Mouse (Mus musculus): ENCODE results near the gene Sult2b1. TPM values are rescaled to one million over a fixed set of nuclear protein-coding genes. Genes with fewer than 3 reads are reported as not detected.

The Sult2b1 gene
- polyA plus RNA-seq, 1 experiment from 2014 or later: 7.9 TPM

DNA sequence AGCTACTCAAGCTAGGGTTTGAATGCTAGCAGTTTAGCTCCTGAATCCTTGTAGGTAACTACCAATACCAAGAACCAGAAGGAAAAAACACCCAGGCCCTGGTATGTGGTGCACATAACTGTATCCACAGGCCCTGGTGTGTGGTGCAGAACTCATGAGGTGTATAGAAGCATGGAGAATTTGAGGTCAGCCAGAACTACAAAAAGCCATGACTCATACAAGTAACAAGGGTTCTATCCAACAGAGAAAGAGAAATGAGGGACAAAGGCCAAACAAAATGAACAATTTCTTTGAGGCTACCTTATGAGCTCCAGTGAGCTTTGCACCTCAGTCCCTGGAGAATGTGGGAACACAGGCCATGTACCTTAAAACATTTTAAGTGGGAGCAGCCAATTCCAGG lies 36.4 kb upstream of the Sult2b1 start:
- Histone ChIP-seq H3K27me3 (ENCODE audit: control insufficient read depth, insufficient read depth, low read depth, low read length) (no peaks in the 10 kb centered on the region), H3K4me2 (ENCODE audit: low read depth, low read length) (no peak overlapping the region), H3K27ac (ENCODE audit: low read length) (no peak overlapping the region), H3K36me3 (ENCODE audit: control insufficient read depth, insufficient read depth, low read length) (peaks cover 9% of the 10 kb centered on the region), H3K4me1 (replicated peaks; ENCODE audit: control insufficient read depth, insufficient read depth, low read length) (no peaks in the 10 kb centered on the region), H3K9me3 (ENCODE audit: control insufficient read depth, low read length) (no peaks in the 10 kb centered on the region), H3K4me3 (ENCODE audit: low read length) (no peak overlapping the region), H3K9ac (ENCODE audit: low read length) (no peak overlapping the region)
- ATAC-seq (ENCODE audit: low read depth): no peak

DNA sequence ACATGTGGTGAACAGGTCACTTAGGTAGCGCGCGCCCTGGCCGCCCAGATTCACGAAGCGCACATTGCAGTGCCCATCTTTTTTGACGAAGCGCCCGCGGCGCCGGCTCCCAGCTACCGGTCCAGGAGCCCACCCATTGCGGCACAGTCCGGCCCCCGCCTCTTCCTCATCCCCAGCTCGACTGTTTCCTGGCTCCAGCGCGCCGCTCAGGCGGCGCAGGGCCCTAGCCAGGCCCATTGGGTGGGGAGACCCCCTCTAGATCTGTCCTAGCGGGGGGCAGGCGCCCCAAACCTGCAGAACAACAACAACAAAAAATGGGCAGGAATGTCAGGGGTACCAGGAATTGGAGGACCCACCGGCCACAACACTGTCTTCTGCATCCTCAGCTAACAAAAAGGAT lies 35.4 kb upstream of the Sult2b1 start:
- Histone ChIP-seq H3K4me3 (ENCODE audit: low read length) (peak overlapping the region; percentile 21; the same call in 1 of the 2 replicates), H3K9me3 (ENCODE audit: control insufficient read depth, low read length) (no peaks in the 10 kb centered on the region), H3K4me1 (replicated peaks; ENCODE audit: control insufficient read depth, insufficient read depth, low read length) (peaks cover 4% of the 10 kb centered on the region), H3K4me2 (ENCODE audit: low read depth, low read length) (peak overlapping the region; percentile 38), H3K27me3 (ENCODE audit: control insufficient read depth, insufficient read depth, low read depth, low read length) (no peaks in the 10 kb centered on the region), H3K9ac (ENCODE audit: low read length) (no peak overlapping the region), H3K36me3 (ENCODE audit: control insufficient read depth, insufficient read depth, low read length) (no peaks in the 10 kb centered on the region; the same call in none of the 2 replicates), H3K27ac (ENCODE audit: low read length) (no peak overlapping the region)
- ATAC-seq (ENCODE audit: low read depth): no peak
- WGBS: 11% methylated on average over 25 of the region's 25 CpGs

DNA sequence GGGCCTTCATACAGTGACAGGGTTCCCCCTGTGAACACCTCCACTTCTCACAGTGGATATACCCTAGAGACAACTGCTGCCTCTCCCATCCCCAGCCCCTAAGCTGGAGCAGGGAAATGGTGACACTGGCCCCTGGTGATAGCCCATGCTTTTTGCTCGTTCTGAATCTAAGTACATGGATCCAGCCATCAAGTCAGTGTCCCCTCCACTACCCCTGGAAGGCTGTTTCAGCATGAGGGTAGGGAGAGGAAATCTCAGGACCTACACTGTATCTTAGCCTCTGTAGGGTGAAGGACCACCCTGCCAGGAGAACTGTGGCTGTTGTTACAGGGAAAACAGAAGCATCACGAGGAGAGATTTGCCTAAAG lies 31.5 kb upstream of the Sult2b1 start:
- peaks cover 15% of the 10 kb centered on the region for H3K4me1 ChIP-seq (replicated peaks; ENCODE audit: control insufficient read depth, insufficient read depth, low read length)
- H3K4me2 ChIP-seq (ENCODE audit: low read depth, low read length): no peak overlapping the region
- H3K9me3 ChIP-seq (ENCODE audit: control insufficient read depth, low read length): no peaks in the 10 kb centered on the region
- H3K9ac ChIP-seq (ENCODE audit: low read length): no peak overlapping the region
- H3K4me3 ChIP-seq (ENCODE audit: low read length): no peak overlapping the region
- no peak overlapping the region for H3K27ac ChIP-seq (ENCODE audit: low read length)
- no peak for ATAC-seq (ENCODE audit: low read depth)
- WGBS: 61% methylated on average over 2 of the region's 2 CpGs
- H3K27me3 ChIP-seq (ENCODE audit: control insufficient read depth, insufficient read depth, low read depth, low read length): no peaks in the 10 kb centered on the region
- peaks cover 15% of the 10 kb centered on the region for H3K36me3 ChIP-seq (ENCODE audit: control insufficient read depth, insufficient read depth, low read length)

DNA sequence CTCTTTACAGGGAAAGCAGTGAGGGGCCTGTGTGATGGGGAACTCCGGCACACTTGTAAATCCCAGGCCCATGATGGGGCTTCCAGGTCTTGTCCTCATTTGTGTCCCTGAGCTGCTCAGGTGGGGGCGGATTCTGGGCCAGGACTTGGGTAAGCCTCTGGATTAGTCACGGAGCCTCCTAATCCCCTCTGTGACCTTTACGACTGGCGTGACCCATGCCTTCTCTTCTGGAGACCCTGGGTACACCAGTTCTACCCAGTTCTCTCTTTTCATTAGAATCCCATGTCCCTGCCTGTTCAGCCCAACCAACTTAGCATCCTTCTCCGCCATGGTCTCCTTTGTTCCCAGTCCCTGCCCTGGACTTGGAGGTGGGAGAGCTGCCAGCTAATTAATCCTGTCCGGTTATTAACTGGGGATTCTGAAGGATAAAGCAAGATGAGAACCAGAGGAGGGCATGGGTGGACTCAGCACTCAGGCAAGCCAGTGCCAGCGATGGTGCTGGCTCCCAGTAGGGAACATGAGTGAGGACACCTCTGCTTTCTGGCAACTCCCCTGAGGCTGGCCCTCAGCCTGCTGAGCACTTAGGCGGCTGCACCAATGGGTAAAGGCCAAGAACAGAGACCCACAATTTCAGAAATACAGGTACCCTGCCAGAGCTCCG lies 31.0 kb upstream of the Sult2b1 start:
- H3K9me3 ChIP-seq (ENCODE audit: control insufficient read depth, low read length): no peaks in the 10 kb centered on the region
- peaks cover 15% of the 10 kb centered on the region for H3K4me1 ChIP-seq (replicated peaks; ENCODE audit: control insufficient read depth, insufficient read depth, low read length)
- peaks cover 20% of the 10 kb centered on the region for H3K36me3 ChIP-seq (ENCODE audit: control insufficient read depth, insufficient read depth, low read length)
- H3K9ac ChIP-seq (ENCODE audit: low read length): no peak overlapping the region
- ATAC-seq (ENCODE audit: low read depth): no peak
- no peak overlapping the region for H3K27ac ChIP-seq (ENCODE audit: low read length)
- H3K4me3 ChIP-seq (ENCODE audit: low read length): no peak overlapping the region; the same call in 1 of the 2 replicates
- no peaks in the 10 kb centered on the region for H3K27me3 ChIP-seq (ENCODE audit: control insufficient read depth, insufficient read depth, low read depth, low read length)
- WGBS: 67% methylated on average over 10 of the region's 10 CpGs
- H3K4me2 ChIP-seq (ENCODE audit: low read depth, low read length): peak overlapping the region; percentile 58

DNA sequence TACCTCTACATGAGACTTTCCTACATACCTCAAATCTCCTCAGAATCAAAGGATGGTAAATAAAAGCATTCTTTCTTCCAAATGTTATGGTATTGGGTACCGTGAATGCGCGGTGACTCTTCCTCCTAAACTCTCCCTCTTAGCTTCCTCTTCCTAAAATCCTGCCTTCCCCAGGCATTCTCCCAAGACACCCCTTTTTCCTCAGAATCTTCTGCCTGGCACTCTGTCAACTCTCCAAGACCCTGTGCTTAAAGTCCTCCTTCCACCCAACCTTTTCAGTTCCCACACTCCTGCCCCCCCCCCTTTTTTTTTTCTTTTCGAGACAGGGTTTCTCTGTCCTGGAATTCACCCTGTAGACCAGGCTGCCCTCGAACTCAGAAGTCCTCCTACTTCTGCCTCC lies 30.4 kb upstream of the Sult2b1 start:
- ATAC-seq (ENCODE audit: low read depth): no peak
- H3K4me1 ChIP-seq (replicated peaks; ENCODE audit: control insufficient read depth, insufficient read depth, low read length): peaks cover 15% of the 10 kb centered on the region
- H3K9me3 ChIP-seq (ENCODE audit: control insufficient read depth, low read length): no peaks in the 10 kb centered on the region
- peak overlapping the region; percentile 58 for H3K4me2 ChIP-seq (ENCODE audit: low read depth, low read length)
- H3K9ac ChIP-seq (ENCODE audit: low read length): no peak overlapping the region
- no peaks in the 10 kb centered on the region for H3K27me3 ChIP-seq (ENCODE audit: control insufficient read depth, insufficient read depth, low read depth, low read length)
- 8% methylated on average over 5 of the region's 5 CpGs for WGBS
- peak overlapping the region; percentile 17; the same call in 1 of the 2 replicates for H3K27ac ChIP-seq (ENCODE audit: low read length)
- H3K36me3 ChIP-seq (ENCODE audit: control insufficient read depth, insufficient read depth, low read length): peaks cover 26% of the 10 kb centered on the region
- peak overlapping the region; percentile 42 for H3K4me3 ChIP-seq (ENCODE audit: low read length)

DNA sequence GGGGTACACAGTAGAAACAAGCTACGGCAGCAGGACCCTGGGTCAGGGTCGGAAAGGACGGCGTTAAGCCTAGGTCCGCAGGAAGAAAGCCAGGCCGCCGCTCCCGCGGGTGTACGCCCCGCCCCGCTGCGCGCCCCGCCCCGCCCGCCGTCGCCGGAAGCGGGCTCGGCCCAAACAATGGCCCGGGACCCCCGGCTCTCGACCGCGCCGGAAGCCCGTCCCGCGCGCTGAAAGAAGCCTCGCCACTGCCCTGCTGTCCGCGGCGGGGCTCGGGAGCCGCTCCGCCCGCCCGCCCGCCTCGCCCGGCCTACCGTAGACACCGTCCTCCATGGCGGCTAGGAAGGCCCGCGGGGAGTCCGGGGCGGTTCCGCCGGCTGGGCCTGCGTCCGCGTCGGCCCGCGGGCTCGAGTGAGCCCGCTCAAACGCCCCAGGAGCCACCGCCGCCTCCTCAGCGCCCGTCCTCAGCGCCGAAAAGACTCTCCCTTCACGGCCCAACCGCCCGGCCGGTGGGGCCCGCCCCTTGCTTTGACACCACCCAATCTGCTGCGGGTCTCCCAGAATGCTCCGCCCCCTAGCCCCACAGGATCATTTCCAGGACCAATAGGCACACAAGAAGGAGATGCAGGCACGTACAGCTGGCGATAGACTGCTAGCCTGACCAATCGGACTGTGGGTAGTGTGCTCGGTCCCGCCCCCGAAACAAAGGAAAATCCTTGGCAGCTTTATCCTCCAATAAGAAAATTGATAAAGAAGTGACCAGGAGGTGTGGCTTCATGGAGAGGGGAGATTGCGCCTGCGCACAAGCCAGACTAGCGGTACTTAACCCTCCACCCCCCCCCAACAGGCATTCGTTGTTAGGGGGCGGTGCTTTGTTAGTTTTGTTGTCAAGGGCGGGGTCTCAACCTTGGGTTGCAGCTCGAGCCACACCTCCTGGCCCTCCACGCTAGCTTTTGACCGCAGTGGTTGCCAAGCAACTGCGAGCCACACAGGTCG lies 29.6 kb upstream of the Sult2b1 start, which contains the start of gene Cyth2:
Cyth2 (minus strand) TSS at position 795 of the 993 bp plus-strand sequence.
- no peaks in the 10 kb centered on the region for H3K9me3 ChIP-seq (ENCODE audit: control insufficient read depth, low read length)
- ATAC-seq (ENCODE audit: low read depth): peak; percentile 99
- peaks cover 15% of the 10 kb centered on the region for H3K4me1 ChIP-seq (replicated peaks; ENCODE audit: control insufficient read depth, insufficient read depth, low read length)
- H3K9ac ChIP-seq (ENCODE audit: low read length): peak within 1 kb of the TSS; percentile 100
- H3K36me3 ChIP-seq (ENCODE audit: control insufficient read depth, insufficient read depth, low read length): peaks cover 33% of the 10 kb centered on the region
- peak within 1 kb of the TSS; percentile 72 for H3K4me2 ChIP-seq (ENCODE audit: low read depth, low read length)
- under 1% methylated on average over 86 of the region's 92 CpGs for WGBS
- H3K27me3 ChIP-seq (ENCODE audit: control insufficient read depth, insufficient read depth, low read depth, low read length): no peaks in the 10 kb centered on the region
- peak within 1 kb of the TSS; percentile 98 for H3K4me3 ChIP-seq (ENCODE audit: low read length)
- H3K27ac ChIP-seq (ENCODE audit: low read length): peak within 1 kb of the TSS; percentile 100

DNA sequence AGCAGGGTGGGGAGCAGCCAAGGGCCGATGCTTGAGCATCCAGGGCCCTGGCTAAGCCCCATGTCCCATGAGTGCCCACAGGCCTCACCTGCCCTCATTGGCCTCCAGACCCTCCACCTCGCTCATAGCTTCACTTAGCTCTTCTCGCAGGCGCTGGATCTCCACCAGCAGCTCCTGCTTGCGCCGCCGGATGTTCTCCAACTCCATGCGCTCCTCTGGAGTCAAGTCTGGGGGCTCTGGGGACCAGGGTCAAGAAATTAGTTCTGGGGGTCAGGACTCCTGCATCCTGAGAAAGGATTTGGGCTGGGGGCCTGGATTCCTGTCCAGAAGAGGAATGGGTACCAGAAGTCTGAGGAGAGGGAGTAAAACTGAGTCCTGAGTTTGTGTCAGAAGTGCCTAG lies 28.5 kb upstream of the Sult2b1 start:
- H3K27me3 ChIP-seq (ENCODE audit: control insufficient read depth, insufficient read depth, low read depth, low read length): no peaks in the 10 kb centered on the region
- no peak overlapping the region for H3K27ac ChIP-seq (ENCODE audit: low read length)
- H3K4me1 ChIP-seq (replicated peaks; ENCODE audit: control insufficient read depth, insufficient read depth, low read length): peaks cover 15% of the 10 kb centered on the region
- peaks cover 43% of the 10 kb centered on the region for H3K36me3 ChIP-seq (ENCODE audit: control insufficient read depth, insufficient read depth, low read length)
- no peaks in the 10 kb centered on the region for H3K9me3 ChIP-seq (ENCODE audit: control insufficient read depth, low read length)
- peak overlapping the region; percentile 72 for H3K4me2 ChIP-seq (ENCODE audit: low read depth, low read length)
- H3K9ac ChIP-seq (ENCODE audit: low read length): peak overlapping the region; percentile 100
- peak overlapping the region; percentile 98 for H3K4me3 ChIP-seq (ENCODE audit: low read length)
- WGBS: 71% methylated on average over 8 of the region's 8 CpGs
- ATAC-seq (ENCODE audit: low read depth): no peak

DNA sequence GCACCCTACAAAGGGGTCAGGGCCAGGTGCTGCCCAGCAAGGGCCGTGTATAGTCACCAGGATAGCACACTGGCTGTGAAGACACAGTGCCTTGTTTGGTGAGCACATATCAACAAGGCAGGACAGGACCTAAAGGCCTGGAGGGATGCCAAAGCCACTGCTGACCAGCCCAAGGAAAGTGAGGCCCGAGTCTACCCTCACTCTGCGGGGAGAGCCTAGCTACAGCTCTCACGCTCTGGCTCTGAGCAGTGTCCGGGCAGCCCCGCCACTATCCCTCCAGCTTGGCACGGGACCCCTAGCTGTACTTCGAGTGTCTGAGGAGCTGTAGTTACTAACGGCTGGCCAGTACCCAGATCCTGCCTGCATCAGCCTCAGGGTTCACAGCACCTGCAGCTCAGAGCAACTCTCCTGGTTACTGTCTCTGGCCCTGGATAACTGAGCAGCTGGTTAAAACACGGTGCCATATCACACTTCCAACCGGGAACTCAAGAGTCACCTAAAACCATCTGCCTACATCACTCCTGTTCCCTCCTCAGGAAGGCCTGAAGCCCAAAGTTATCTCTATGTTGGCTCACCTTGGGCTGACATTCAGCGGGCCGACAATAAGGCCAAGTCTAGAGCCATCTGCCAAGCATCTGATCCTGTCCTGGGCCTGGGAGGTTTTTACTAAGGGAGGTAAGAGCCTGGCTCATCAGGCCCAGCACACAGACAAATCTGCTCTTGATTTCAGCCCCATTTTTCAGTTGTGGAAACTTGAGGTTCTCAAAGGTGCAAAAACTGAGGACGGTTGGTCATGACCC lies 25.0 kb upstream of the Sult2b1 start:
- 75% methylated on average over 14 of the region's 14 CpGs for WGBS
- Histone ChIP-seq H3K9ac (ENCODE audit: low read length) (no peak overlapping the region), H3K4me1 (replicated peaks; ENCODE audit: control insufficient read depth, insufficient read depth, low read length) (peaks cover 9% of the 10 kb centered on the region), H3K9me3 (ENCODE audit: control insufficient read depth, low read length) (no peaks in the 10 kb centered on the region), H3K4me3 (ENCODE audit: low read length) (no peak overlapping the region), H3K27me3 (ENCODE audit: control insufficient read depth, insufficient read depth, low read depth, low read length) (no peaks in the 10 kb centered on the region), H3K27ac (ENCODE audit: low read length) (no peak overlapping the region), H3K36me3 (ENCODE audit: control insufficient read depth, insufficient read depth, low read length) (peaks cover 56% of the 10 kb centered on the region), H3K4me2 (ENCODE audit: low read depth, low read length) (no peak overlapping the region)
- ATAC-seq (ENCODE audit: low read depth): no peak

Measured in lung, embryonic 16.5 days (tissue).